Mouse (Mus musculus): ENCODE data around the gene Bicc1. TPM values are rescaled to one million over a fixed set of nuclear protein-coding genes. Genes with fewer than 3 reads are reported as not detected.

Gene Bicc1
- polyA plus RNA-seq, 1 experiment: 0.01 TPM

DNA sequence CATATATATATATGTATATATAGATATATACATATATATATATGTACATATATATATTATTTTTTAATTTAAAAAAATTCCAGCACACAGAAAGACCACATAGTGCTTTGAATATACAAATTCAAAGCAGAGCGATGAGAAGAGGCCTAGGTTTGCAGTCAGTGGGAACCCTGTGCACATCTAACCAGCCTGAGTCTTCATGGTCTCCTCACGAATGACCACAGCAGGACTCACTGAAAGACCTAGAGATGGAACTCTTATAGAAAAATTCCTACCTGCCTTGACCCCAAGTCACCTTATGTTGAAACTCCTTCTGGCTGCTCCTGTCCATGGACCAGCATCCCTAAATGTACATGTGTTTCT is 165.4 kb downstream of the Bicc1 start:
- Histone ChIP-seq H3K9me3 (peaks cover 27% of the 10 kb centered on the region), H3K36me3 (replicated peaks; ENCODE audit: low read length) (no peaks in the 10 kb centered on the region), H3K4me3 (replicated peaks) (no peak overlapping the region), H3K4me1 (no peaks in the 10 kb centered on the region), H3K27me3 (replicated peaks) (no peaks in the 10 kb centered on the region)
- TF ChIP-seq GATA1 (IDR thresholded peaks at IDR 0.05; ENCODE audit: borderline replicate concordance, low read length) (no peak), FLI1 (IDR thresholded peaks at IDR 0.05; ENCODE audit: low read length) (no peak)

DNA sequence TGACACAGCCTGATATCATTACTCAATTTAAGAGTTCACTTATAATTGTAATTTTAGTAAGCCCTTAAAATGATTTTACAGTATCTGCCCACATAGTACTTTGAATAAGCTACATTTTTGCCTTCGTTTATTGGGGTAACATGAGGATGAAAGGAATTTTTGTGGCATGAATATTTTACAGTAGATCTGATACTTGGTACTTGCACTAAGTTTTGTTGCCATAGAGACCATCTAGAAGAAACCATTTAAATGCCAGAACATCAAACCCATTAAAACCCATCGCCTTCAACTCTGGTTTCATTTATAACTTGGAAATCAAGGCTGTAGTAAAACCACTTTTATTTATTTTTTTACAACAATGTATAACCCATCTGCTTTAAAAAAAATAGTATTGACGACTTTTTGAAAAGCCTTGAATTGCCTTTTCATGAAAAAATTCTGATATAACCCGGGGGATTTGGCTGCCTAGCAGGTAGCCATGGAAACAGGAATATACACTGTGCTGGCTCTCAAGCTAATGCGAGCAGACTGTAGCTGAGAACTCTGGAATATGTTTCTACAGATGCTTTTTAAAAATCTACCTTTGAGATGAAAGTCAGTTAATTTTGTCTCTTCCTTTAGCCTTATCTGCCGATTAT is 165.9 kb downstream of the Bicc1 start:
- Histone ChIP-seq H3K27me3 (replicated peaks) (no peaks in the 10 kb centered on the region), H3K4me1 (no peaks in the 10 kb centered on the region), H3K36me3 (replicated peaks; ENCODE audit: low read length) (no peaks in the 10 kb centered on the region), H3K4me3 (replicated peaks) (no peak overlapping the region), H3K9me3 (peaks cover 23% of the 10 kb centered on the region)
- no peak for TF ChIP-seq FLI1 (IDR thresholded peaks at IDR 0.05; ENCODE audit: low read length)
- no peak for TF ChIP-seq GATA1 (IDR thresholded peaks at IDR 0.05; ENCODE audit: borderline replicate concordance, low read length)

DNA sequence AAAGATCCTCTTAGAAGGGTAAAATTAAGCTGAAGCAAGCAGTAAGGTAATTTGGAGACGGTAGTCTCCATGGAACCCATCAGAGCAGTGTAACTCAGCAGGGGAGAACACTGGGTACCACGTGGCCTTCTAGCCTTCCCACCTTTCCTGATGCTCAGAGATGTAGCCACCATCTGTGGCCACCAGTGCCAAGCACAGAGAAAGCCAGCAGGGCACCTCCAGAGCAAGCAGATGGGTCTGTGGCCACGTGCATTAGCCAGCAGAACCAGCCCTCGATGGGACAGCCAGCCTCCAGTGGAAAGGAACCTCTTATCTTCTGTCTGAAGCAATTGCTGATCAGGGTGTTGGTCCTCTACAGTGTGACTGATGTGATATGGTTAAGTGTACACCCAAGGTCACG is 172.1 kb downstream of the Bicc1 start:
- Histone ChIP-seq H3K36me3 (replicated peaks; ENCODE audit: low read length) (no peaks in the 10 kb centered on the region), H3K4me3 (replicated peaks) (no peak overlapping the region), H3K9me3 (peaks cover 34% of the 10 kb centered on the region), H3K4me1 (no peaks in the 10 kb centered on the region), H3K27me3 (replicated peaks) (no peaks in the 10 kb centered on the region)
- no peak for TF ChIP-seq GATA1 (IDR thresholded peaks at IDR 0.05; ENCODE audit: borderline replicate concordance, low read length)
- TF ChIP-seq FLI1 (IDR thresholded peaks at IDR 0.05; ENCODE audit: low read length): no peak

DNA sequence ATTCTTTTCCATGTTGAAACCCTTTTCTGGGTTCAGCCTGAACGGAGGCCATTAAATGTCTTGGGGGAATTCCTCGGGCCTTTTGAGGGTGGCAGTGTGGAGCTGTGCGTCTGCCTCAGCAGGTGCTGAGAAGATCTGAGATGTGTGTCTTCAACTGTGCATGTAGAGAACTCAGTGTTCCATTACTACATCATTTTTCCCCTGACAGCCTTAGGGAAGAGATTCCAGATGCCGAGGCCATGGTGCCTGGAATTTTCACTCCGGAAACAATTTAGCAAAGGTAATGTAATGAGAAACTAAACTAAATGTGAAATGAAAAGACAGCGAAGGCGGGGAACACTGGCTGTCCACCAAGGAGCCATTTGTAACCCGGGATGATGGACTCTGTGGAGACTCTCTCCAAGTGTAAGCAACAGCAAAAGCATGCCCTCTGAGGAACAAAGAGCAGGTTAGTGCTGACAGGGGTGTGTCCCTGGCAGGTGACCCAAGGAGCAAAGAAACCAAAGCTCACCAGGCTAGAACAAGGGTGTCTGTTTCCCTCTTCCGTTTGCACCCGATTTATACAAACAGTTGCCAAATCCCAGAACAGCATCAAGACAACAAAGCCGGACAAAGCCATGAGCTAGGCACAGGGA is 176.3 kb downstream of the Bicc1 start:
- H3K4me1 ChIP-seq: no peaks in the 10 kb centered on the region
- TF ChIP-seq FLI1 (IDR thresholded peaks at IDR 0.05; ENCODE audit: low read length): no peak
- TF ChIP-seq GATA1 (IDR thresholded peaks at IDR 0.05; ENCODE audit: borderline replicate concordance, low read length): no peak
- no peaks in the 10 kb centered on the region for H3K27me3 ChIP-seq (replicated peaks)
- H3K9me3 ChIP-seq: peaks cover 48% of the 10 kb centered on the region
- H3K4me3 ChIP-seq (replicated peaks): no peak overlapping the region
- H3K36me3 ChIP-seq (replicated peaks; ENCODE audit: low read length): no peaks in the 10 kb centered on the region

DNA sequence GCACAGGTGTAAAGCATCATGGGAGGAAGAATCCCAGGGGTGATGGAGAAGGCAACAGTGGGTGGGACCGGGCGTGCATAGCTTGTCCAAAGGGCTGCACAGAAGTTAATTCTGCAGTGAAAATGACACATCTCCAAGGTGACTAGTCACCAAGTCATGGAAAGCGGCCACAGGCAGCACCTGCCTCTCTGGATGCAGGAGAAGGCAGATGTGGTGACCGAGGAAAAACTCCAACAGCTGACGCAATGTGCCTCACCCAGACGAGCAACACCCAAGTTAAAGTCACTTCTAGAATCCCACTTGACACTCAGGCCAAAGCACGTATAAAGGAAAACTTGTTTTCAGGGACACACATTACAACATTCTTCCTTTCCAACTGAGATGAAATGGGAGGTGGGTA is 177.3 kb downstream of the Bicc1 start:
- Histone ChIP-seq H3K27me3 (replicated peaks) (no peaks in the 10 kb centered on the region), H3K4me3 (replicated peaks) (no peak overlapping the region), H3K36me3 (replicated peaks; ENCODE audit: low read length) (no peaks in the 10 kb centered on the region), H3K4me1 (no peaks in the 10 kb centered on the region), H3K9me3 (peaks cover 48% of the 10 kb centered on the region)
- TF ChIP-seq GATA1 (IDR thresholded peaks at IDR 0.05; ENCODE audit: borderline replicate concordance, low read length) (no peak), FLI1 (IDR thresholded peaks at IDR 0.05; ENCODE audit: low read length) (no peak)

DNA sequence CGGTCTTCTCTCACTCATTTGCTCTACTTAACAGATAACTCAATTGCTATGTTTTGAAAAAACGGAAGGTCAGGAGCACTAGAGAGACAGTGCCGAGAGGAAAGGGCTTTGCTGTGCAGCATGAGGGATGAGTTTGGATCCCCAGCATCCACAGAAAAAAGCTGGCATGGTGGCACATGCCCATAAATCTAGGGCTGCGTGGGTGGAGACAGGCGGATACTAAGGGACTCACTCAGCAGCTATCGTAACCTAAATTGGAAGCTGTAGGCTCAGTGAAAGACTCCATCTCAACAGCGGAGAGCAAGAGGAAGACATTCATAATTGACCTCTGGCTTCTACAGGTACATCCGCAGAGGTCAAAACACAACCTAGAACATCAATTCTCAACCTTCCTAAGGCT is 179.8 kb downstream of the Bicc1 start:
- no peaks in the 10 kb centered on the region for H3K4me1 ChIP-seq
- H3K9me3 ChIP-seq: peaks cover 68% of the 10 kb centered on the region
- H3K4me3 ChIP-seq (replicated peaks): no peak overlapping the region
- H3K36me3 ChIP-seq (replicated peaks; ENCODE audit: low read length): no peaks in the 10 kb centered on the region
- TF ChIP-seq FLI1 (IDR thresholded peaks at IDR 0.05; ENCODE audit: low read length) (no peak), GATA1 (IDR thresholded peaks at IDR 0.05; ENCODE audit: borderline replicate concordance, low read length) (no peak)
- no peaks in the 10 kb centered on the region for H3K27me3 ChIP-seq (replicated peaks)

DNA sequence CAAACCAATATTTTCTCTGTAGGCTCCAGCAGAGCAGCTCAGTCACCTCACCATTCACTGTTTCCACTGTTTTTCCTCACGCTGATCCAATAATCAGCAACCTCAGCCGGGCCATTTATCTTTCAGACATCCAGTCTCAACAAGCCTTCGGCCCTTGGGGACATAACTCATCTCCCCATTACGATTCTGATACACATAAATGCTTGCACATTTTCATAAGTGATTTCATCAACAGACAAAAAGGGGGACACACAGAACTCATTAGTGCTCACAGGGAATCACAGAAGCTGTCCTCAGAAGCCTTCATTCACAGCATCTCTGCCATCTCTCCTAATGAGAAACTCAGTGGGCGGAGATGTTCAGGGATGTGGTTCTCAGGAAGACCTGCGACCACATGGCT is 182.4 kb downstream of the Bicc1 start:
- TF ChIP-seq FLI1 (IDR thresholded peaks at IDR 0.05; ENCODE audit: low read length) (no peak), GATA1 (IDR thresholded peaks at IDR 0.05; ENCODE audit: borderline replicate concordance, low read length) (no peak)
- no peaks in the 10 kb centered on the region for H3K4me1 ChIP-seq
- no peak overlapping the region for H3K4me3 ChIP-seq (replicated peaks)
- no peaks in the 10 kb centered on the region for H3K27me3 ChIP-seq (replicated peaks)
- H3K9me3 ChIP-seq: peaks cover 71% of the 10 kb centered on the region
- H3K36me3 ChIP-seq (replicated peaks; ENCODE audit: low read length): no peaks in the 10 kb centered on the region

DNA sequence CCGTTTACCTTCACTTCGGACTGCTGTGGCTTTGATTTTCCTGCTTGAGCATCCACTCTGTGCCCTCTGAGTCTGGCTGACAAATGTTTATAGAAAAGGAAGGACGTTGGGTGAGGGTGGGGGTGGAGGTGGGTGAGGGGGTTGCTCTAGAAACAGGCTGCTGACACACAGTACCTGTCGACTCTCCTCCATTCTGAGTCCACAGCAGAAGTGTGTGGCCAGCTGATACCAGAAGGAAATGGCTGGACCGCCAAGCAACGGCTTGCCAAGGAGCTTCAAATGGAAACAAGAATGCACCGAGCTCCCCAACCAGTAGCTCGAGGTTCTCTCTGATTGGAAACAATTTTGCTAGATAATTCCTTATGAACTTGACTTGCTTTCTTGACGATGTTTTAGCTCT is 182.9 kb downstream of the Bicc1 start:
- Histone ChIP-seq H3K4me3 (replicated peaks) (no peak overlapping the region), H3K36me3 (replicated peaks; ENCODE audit: low read length) (no peaks in the 10 kb centered on the region), H3K27me3 (replicated peaks) (no peaks in the 10 kb centered on the region), H3K9me3 (peaks cover 71% of the 10 kb centered on the region), H3K4me1 (no peaks in the 10 kb centered on the region)
- TF ChIP-seq FLI1 (IDR thresholded peaks at IDR 0.05; ENCODE audit: low read length): no peak
- no peak for TF ChIP-seq GATA1 (IDR thresholded peaks at IDR 0.05; ENCODE audit: borderline replicate concordance, low read length)

DNA sequence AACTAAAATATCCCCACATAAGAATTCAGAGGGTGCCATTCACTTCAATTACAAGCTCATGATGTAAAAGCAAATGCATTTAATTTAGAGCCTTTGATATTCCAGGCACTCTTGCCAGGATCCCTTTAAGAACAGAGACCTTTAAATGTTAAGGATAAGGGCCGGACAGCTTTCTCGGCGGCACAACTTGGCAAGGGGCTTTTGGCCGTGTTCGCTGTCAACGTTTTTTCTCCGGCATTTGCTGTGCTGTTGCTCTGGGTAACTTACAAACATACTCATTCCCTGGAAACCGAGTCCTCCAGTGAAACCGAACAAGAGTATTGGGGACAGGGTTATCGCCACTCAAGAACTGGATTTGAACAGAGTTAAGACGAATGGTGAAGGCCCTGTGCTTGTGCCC is 188.3 kb downstream of the Bicc1 start:
- H3K9me3 ChIP-seq: peaks cover 65% of the 10 kb centered on the region
- no peak overlapping the region for H3K4me3 ChIP-seq (replicated peaks)
- no peaks in the 10 kb centered on the region for H3K4me1 ChIP-seq
- H3K36me3 ChIP-seq (replicated peaks; ENCODE audit: low read length): no peaks in the 10 kb centered on the region
- TF ChIP-seq FLI1 (IDR thresholded peaks at IDR 0.05; ENCODE audit: low read length) (no peak), GATA1 (IDR thresholded peaks at IDR 0.05; ENCODE audit: borderline replicate concordance, low read length) (no peak)
- H3K27me3 ChIP-seq (replicated peaks): no peaks in the 10 kb centered on the region

DNA sequence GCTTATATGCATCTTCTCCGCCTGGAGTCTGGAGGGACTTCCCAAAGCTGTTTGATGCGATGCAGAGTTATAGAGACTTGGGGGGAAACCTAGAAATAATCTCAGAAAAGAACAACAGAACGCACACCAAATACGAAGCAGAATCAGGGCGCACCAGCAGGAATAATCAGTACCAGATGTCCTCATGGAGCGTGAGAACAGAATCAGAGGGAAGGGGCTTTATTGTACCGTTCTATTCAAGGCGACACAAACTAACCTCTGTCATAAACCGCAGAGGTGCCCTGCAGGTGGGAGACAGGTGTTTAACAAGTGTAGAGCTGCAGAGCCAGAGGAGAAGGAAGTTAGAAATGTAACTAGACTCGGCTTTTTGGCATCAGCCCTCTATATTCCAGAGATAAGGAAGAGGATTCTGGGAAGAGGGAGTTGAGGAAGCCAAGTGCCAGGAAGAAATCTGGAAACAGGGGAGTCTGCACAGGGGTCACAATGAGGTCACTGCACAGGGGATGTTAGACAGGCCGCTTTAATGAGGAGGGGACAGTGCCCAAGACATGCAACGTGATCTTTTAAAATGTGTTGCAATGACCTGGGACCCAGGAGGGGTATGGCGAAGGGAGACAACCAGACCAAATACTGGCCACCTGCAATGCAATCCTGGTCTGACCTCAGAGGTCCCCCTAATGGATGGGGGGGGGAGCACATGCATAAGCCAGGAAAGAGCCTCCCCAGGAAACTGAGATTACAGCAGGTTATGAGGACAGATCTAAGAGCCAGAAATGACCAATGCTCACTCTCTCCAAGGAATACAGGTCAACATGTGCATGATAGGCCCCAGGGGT is 190.4 kb downstream of the Bicc1 start:
- Histone ChIP-seq H3K36me3 (replicated peaks; ENCODE audit: low read length) (no peaks in the 10 kb centered on the region), H3K4me1 (no peaks in the 10 kb centered on the region), H3K9me3 (peaks cover 48% of the 10 kb centered on the region), H3K27me3 (replicated peaks) (no peaks in the 10 kb centered on the region), H3K4me3 (replicated peaks) (no peak overlapping the region)
- TF ChIP-seq GATA1 (IDR thresholded peaks at IDR 0.05; ENCODE audit: borderline replicate concordance, low read length) (no peak), FLI1 (IDR thresholded peaks at IDR 0.05; ENCODE audit: low read length) (no peak)
